Mouse (Mus musculus) midbrain, embryonic 16.5 days (tissue): ENCODE measurements around the gene Wdr17. TPM values are rescaled to one million over a fixed set of nuclear protein-coding genes. Genes with fewer than 3 reads are reported as not detected.
"Not testable (repeated sequence)": the region's sequence is repeated elsewhere in the genome, so short reads cannot be mapped to it uniquely, and the experiment has no call there.

Source experiments
- ATAC-seq: fragments of 200-750 bp; cut with Nextera tagmentation; 2 replicates; pipeline ENCODE4 v1.8.0; 2017; ENCODE audit warnings: moderate TSS enrichment
- H3K27ac ChIP-seq: fragments of 300-500 bp; sonication (generic); 2 replicates; pipeline ENCODE4 v1.5.1; 2014; ENCODE audit warnings: mild to moderate bottlenecking, low read length, mixed read lengths
- H3K27me3 ChIP-seq: fragments of 300-500 bp; sonication (generic); 2 replicates; pipeline ENCODE4 v1.6.1; 2014; ENCODE audit warnings: low read depth, low read length, mixed read lengths; ENCODE audit not compliant: control insufficient read depth, insufficient read depth
- H3K36me3 ChIP-seq: fragments of 300-500 bp; sonication (generic); 2 replicates; pipeline ENCODE4 v1.6.1; 2014; ENCODE audit warnings: mild to moderate bottlenecking, low read length, moderate library complexity, mixed read lengths; ENCODE audit not compliant: control insufficient read depth, insufficient read depth
- H3K4me1 ChIP-seq: fragments of 300-500 bp; sonication (generic); 2 replicates; pipeline ENCODE4 v1.6.1; 2014; ENCODE audit warnings: mild to moderate bottlenecking, low read length, mixed read lengths; ENCODE audit not compliant: control insufficient read depth, insufficient read depth
- H3K4me2 ChIP-seq: fragments of 300-500 bp; sonication (generic); 2 replicates; pipeline ENCODE4 v1.6.1; 2014; ENCODE audit warnings: mild to moderate bottlenecking, low read length, mixed read lengths
- H3K4me3 ChIP-seq: fragments of 300-500 bp; sonication (generic); 2 replicates; pipeline ENCODE4 v1.5.1; 2014; ENCODE audit warnings: low read depth, mild to moderate bottlenecking, low read length, moderate library complexity, mixed read lengths
- H3K9ac ChIP-seq: fragments of 300-500 bp; sonication (generic); 2 replicates; pipeline ENCODE4 v1.6.1; 2014; ENCODE audit warnings: low read depth, low read length, mixed read lengths
- H3K9me3 ChIP-seq: fragments of 300-500 bp; sonication (generic); replicated peaks from 2 replicates; pipeline ENCODE4 v1.6.1; 2014; ENCODE audit warnings: mild to moderate bottlenecking, low read length, mixed read lengths; ENCODE audit not compliant: control insufficient read depth, poor library complexity, severe bottlenecking
- WGBS: fragments of 180-500 bp; shearing (Covaris S2); extraction: QIAGEN DNeasy Blood & Tissue Kit; methylation state at CpG from one replicate; pipeline ENCODE4 v1.1.7; 2014; 5-methylcytosine and 5-hydroxymethylcytosine counted together
- polyA plus RNA-seq: library from polyadenylated mRNA; unstranded; fragments of >200 nt; fragmentation: Nextera tagmentation; extraction: Ambion mirVana; gene quantifications from 2 replicates; pipeline ENCODE4 v1.2.1, GENCODE M21; 2015

The Wdr17 gene
- polyA plus RNA-seq, 1 experiment from 2014 or later, result 22.3 TPM

GRCm38 (mm10) chr8:54660675-54661074, 226.3 kb downstream of the Wdr17 start:
- H3K4me1 ChIP-seq, result no peaks in the 10 kb centered on the region
- no peak overlapping the region for H3K4me2 ChIP-seq
- peak; percentile 70 for ATAC-seq
- WGBS, result 37% methylated on average over 5 of the region's 5 CpGs
- peaks cover 7% of the 10 kb centered on the region; the same call in 1 of the 2 replicates for H3K36me3 ChIP-seq
- no peak overlapping the region for H3K9ac ChIP-seq
- no peaks in the 10 kb centered on the region for H3K9me3 ChIP-seq
- H3K27me3 ChIP-seq, result no peaks in the 10 kb centered on the region
- no peak overlapping the region for H3K4me3 ChIP-seq
- H3K27ac ChIP-seq, result no peak overlapping the region

- H3K9ac ChIP-seq, result no peak overlapping the region
- H3K4me2 ChIP-seq, result no peak overlapping the region
- H3K27ac ChIP-seq, result no peak overlapping the region
- H3K36me3 ChIP-seq, result peaks cover 7% of the 10 kb centered on the region; the same call in 1 of the 2 replicates
- no peaks in the 10 kb centered on the region for H3K27me3 ChIP-seq
- H3K4me1 ChIP-seq, result no peaks in the 10 kb centered on the region
- H3K9me3 ChIP-seq, result no peaks in the 10 kb centered on the region
- no peak for ATAC-seq
- 84% methylated on average over 2 of the region's 2 CpGs for WGBS
- no peak overlapping the region for H3K4me3 ChIP-seq
These were observed 227.3 kb downstream of the Wdr17 start for GRCm38 (mm10) chr8:54659703-54660102.

- Histone ChIP-seq H3K9ac (no peak overlapping the region), H3K4me3 (no peak overlapping the region), H3K4me1 (peaks cover 2% of the 10 kb centered on the region; the same call in 1 of the 2 replicates), H3K27me3 (no peaks in the 10 kb centered on the region), H3K36me3 (no peaks in the 10 kb centered on the region), H3K4me2 (no peak overlapping the region), H3K27ac (no peak overlapping the region), H3K9me3 (no peaks in the 10 kb centered on the region)
- WGBS, result 41% methylated on average over 4 of the region's 4 CpGs
- ATAC-seq, result peak; percentile 71; the same call in 1 of the 2 replicates
These were observed 248.3 kb downstream of the Wdr17 start for GRCm38 (mm10) chr8:54638634-54639033.

GRCm38 (mm10) chr8:54616710-54617109, 270.3 kb downstream of the Wdr17 start:
- ATAC-seq, H3K36me3 ChIP-seq, H3K4me2 ChIP-seq, H3K4me1 ChIP-seq, H3K9me3 ChIP-seq, H3K27me3 ChIP-seq, H3K27ac ChIP-seq, H3K4me3 ChIP-seq, H3K9ac ChIP-seq: not testable (repeated sequence)
- 91% methylated on average over 17 of the region's 17 CpGs for WGBS

- Histone ChIP-seq H3K27me3 (no peaks in the 10 kb centered on the region), H3K9me3 (no peaks in the 10 kb centered on the region), H3K27ac (no peak overlapping the region), H3K4me3 (no peak overlapping the region), H3K9ac (no peak overlapping the region), H3K4me2 (no peak overlapping the region), H3K4me1 (no peaks in the 10 kb centered on the region), H3K36me3 (no peaks in the 10 kb centered on the region)
- no peak for ATAC-seq
- 78% methylated on average over 4 of the region's 4 CpGs for WGBS
These were observed 276.7 kb downstream of the Wdr17 start for GRCm38 (mm10) chr8:54610238-54610637.

GRCm38 (mm10) chr8:54609336-54609735, 277.6 kb downstream of the Wdr17 start:
- no peak overlapping the region for H3K9ac ChIP-seq
- H3K4me3 ChIP-seq, result no peak overlapping the region
- H3K36me3 ChIP-seq, result no peaks in the 10 kb centered on the region
- H3K27ac ChIP-seq, result no peak overlapping the region
- no peak overlapping the region for H3K4me2 ChIP-seq
- H3K4me1 ChIP-seq, result no peaks in the 10 kb centered on the region
- no peaks in the 10 kb centered on the region for H3K9me3 ChIP-seq
- no peaks in the 10 kb centered on the region for H3K27me3 ChIP-seq
- no peak for ATAC-seq
- 83% methylated on average over 2 of the region's 2 CpGs for WGBS

- ATAC-seq, result no peak
- no peak overlapping the region for H3K4me2 ChIP-seq
- no peak overlapping the region for H3K4me3 ChIP-seq
- no peaks in the 10 kb centered on the region for H3K27me3 ChIP-seq
- no peak overlapping the region for H3K9ac ChIP-seq
- H3K9me3 ChIP-seq, result no peaks in the 10 kb centered on the region
- WGBS, result 78% methylated on average over 4 of the region's 4 CpGs
- peaks cover 8% of the 10 kb centered on the region for H3K4me1 ChIP-seq
- H3K36me3 ChIP-seq, result no peaks in the 10 kb centered on the region
- H3K27ac ChIP-seq, result no peak overlapping the region
These were observed 283.5 kb downstream of the Wdr17 start for GRCm38 (mm10) chr8:54603440-54603839.

GRCm38 (mm10) chr8:54600671-54601251, 286.2 kb downstream of the Wdr17 start, which contains the start of gene Spata4:
Gene Spata4 (plus strand): TSS chr8:54600781.
- peak within 1 kb of the TSS; percentile 32 for H3K4me3 ChIP-seq
- peak within 1 kb of the TSS; percentile 68 for H3K27ac ChIP-seq
- WGBS, result 3% methylated on average over 21 of the region's 21 CpGs
- ATAC-seq, result peak; percentile 94
- peak within 1 kb of the TSS; percentile 53 for H3K9ac ChIP-seq
- H3K4me1 ChIP-seq, result peaks cover 8% of the 10 kb centered on the region
- H3K36me3 ChIP-seq, result no peaks in the 10 kb centered on the region
- H3K4me2 ChIP-seq, result peak within 1 kb of the TSS; percentile 64
- no peaks in the 10 kb centered on the region for H3K9me3 ChIP-seq
- no peaks in the 10 kb centered on the region for H3K27me3 ChIP-seq

- 81% methylated on average over 2 of the region's 2 CpGs for whole genome bisulfite sequencing
- no peaks in the 10 kb centered on the region for H3K36me3 ChIP-seq
- no peak overlapping the region for H3K9ac ChIP-seq
- H3K27ac ChIP-seq, result no peak overlapping the region
- H3K4me1 ChIP-seq, result peaks cover 17% of the 10 kb centered on the region
- ATAC-seq, result no peak
- no peak overlapping the region for H3K4me2 ChIP-seq
- no peaks in the 10 kb centered on the region for H3K27me3 ChIP-seq
- H3K9me3 ChIP-seq, result no peaks in the 10 kb centered on the region
- H3K4me3 ChIP-seq, result no peak overlapping the region
These were observed 289.6 kb downstream of the Wdr17 start for GRCm38 (mm10) chr8:54597386-54597785.
